Mouse (Mus musculus): ENCODE data around the gene Rhpn2. TPM values are rescaled to one million over a fixed set of nuclear protein-coding genes. Genes with fewer than 3 reads are reported as not detected.

The Rhpn2 gene
- polyA plus RNA-seq, 1 experiment from 2014 or later = 3.8 TPM

GRCm38 (mm10) chr7:35388694-35389093 is 54.7 kb downstream of the Rhpn2 start:
- Histone ChIP-seq H3K9me3 (ENCODE audit: control insufficient read depth, low read length) (no peaks in the 10 kb centered on the region), H3K9ac (ENCODE audit: low read depth, low read length) (no peak overlapping the region), H3K4me2 (ENCODE audit: low read depth, low read length) (no peak overlapping the region), H3K36me3 (ENCODE audit: control insufficient read depth, insufficient read depth, low read length) (0 out of 2 replicates have a peak, but pooled peaks cover 7% of the 10 kb centered on the region), H3K27ac (replicated peaks; ENCODE audit: low read depth, low read length) (no peak overlapping the region), H3K4me1 (ENCODE audit: control insufficient read depth, insufficient read depth, low read length) (no peaks in the 10 kb centered on the region), H3K4me3 (ENCODE audit: low read depth, low read length) (no peak overlapping the region), H3K27me3 (replicated peaks; ENCODE audit: control insufficient read depth, insufficient read depth, low read length) (no peaks in the 10 kb centered on the region)
- ATAC-seq (ENCODE audit: low read depth) (no peak), DNase-seq (ENCODE audit: low spot score) (no peak)
- WGBS = 50% methylated on average over 6 of the region's 6 CpGs

DNA sequence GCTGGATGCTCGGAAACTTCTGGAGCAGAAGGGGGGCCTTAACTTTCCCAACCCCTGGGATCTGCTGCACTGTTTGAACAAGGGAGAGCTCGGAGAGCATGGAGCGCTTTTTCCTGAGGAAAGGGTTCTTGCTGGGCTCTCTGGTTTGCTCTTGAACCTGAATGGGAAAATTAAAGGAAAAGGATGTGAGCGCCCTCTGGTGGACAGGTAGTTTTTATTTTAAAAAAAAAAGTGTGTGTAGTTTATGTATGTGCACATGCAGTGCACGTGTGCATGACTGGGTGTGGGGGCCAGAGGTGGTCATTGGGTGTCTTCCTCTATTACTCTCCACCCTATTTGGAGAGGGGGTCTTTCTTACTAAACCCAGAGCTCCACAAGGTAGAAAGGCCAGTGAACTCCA is 59.0 kb downstream of the Rhpn2 start:
- no peak overlapping the region for H3K4me3 ChIP-seq (ENCODE audit: low read depth, low read length)
- H3K9ac ChIP-seq (ENCODE audit: low read depth, low read length) = no peak overlapping the region
- H3K36me3 ChIP-seq (ENCODE audit: control insufficient read depth, insufficient read depth, low read length) = 0 out of 2 replicates have a peak, but pooled peaks cover 7% of the 10 kb centered on the region
- DNase-seq (ENCODE audit: low spot score) (no peak), ATAC-seq (ENCODE audit: low read depth) (no peak)
- peaks cover 10% of the 10 kb centered on the region; the same call in 1 of the 2 replicates for H3K4me1 ChIP-seq (ENCODE audit: control insufficient read depth, insufficient read depth, low read length)
- H3K9me3 ChIP-seq (ENCODE audit: control insufficient read depth, low read length) = no peaks in the 10 kb centered on the region
- no peak overlapping the region for H3K4me2 ChIP-seq (ENCODE audit: low read depth, low read length)
- WGBS = 57% methylated on average over 5 of the region's 5 CpGs
- no peak overlapping the region for H3K27ac ChIP-seq (replicated peaks; ENCODE audit: low read depth, low read length)
- no peaks in the 10 kb centered on the region for H3K27me3 ChIP-seq (replicated peaks; ENCODE audit: control insufficient read depth, insufficient read depth, low read length)

DNA sequence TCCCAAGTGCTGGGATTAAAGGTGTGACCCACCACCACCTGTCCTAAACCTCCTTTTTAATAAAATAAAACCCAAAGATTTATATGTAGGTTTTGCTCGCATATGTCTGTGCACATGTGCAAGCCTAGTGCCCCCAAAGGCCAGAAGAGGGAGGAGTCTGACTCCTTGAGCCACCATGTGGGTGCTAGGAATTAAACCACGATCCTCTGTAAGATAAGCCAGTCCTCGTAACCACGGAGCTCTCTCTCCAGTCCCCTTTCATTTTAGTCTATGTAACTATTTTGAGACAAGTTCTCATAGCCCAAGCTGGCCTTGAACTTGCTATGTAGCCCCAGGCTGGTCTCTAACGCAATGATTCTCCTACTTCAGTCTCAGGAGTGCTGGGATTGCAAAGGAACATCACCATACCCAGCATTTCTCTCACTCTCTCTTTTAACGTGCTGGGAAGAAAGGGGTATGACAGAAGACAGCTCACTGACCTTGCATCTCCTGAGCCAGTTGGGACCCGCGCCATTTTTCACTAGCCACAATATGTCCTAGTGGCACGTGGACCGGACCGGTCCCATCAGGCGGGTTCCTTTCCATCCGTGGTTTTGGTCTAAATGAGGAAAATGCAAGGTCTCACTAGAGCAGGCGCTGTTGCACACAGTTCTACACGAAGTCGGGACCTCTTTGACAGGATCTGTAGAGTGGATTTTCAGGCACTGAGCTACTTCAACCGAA is 61.9 kb downstream of the Rhpn2 start:
- Histone ChIP-seq H3K4me2 (ENCODE audit: low read depth, low read length) (peak overlapping the region; percentile 82), H3K9me3 (ENCODE audit: control insufficient read depth, low read length) (no peaks in the 10 kb centered on the region), H3K4me1 (ENCODE audit: control insufficient read depth, insufficient read depth, low read length) (peaks cover 10% of the 10 kb centered on the region; the same call in 1 of the 2 replicates), H3K27me3 (replicated peaks; ENCODE audit: control insufficient read depth, insufficient read depth, low read length) (no peaks in the 10 kb centered on the region), H3K36me3 (ENCODE audit: control insufficient read depth, insufficient read depth, low read length) (peaks cover 28% of the 10 kb centered on the region), H3K9ac (ENCODE audit: low read depth, low read length) (peak overlapping the region; percentile 63), H3K4me3 (ENCODE audit: low read depth, low read length) (peak overlapping the region; percentile 65), H3K27ac (replicated peaks; ENCODE audit: low read depth, low read length) (no peak overlapping the region)
- no peak for DNase-seq (ENCODE audit: low spot score)
- ATAC-seq (ENCODE audit: low read depth) = no peak
- WGBS = 13% methylated on average over 17 of the region's 17 CpGs

GRCm38 (mm10) chr7:35396542-35397168 is 62.7 kb downstream of the Rhpn2 start, which contains the start of the genes Faap24 and Cep89:
Gene Faap24, minus strand, starts transcription at chr7:35396836.
Gene Cep89, plus strand, starts transcription at chr7:35397035.
- Histone ChIP-seq H3K4me1 (ENCODE audit: control insufficient read depth, insufficient read depth, low read length) (peaks cover 10% of the 10 kb centered on the region; the same call in 1 of the 2 replicates), H3K9ac (ENCODE audit: low read depth, low read length) (peak within 1 kb of the TSS; percentile 71), H3K4me3 (ENCODE audit: low read depth, low read length) (peak within 1 kb of the TSS; percentile 65), H3K9me3 (ENCODE audit: control insufficient read depth, low read length) (no peaks in the 10 kb centered on the region), H3K27me3 (replicated peaks; ENCODE audit: control insufficient read depth, insufficient read depth, low read length) (no peaks in the 10 kb centered on the region), H3K36me3 (ENCODE audit: control insufficient read depth, insufficient read depth, low read length) (peaks cover 33% of the 10 kb centered on the region), H3K27ac (replicated peaks; ENCODE audit: low read depth, low read length) (no peak within 1 kb of the TSS; the same call in 1 of the 2 replicates), H3K4me2 (ENCODE audit: low read depth, low read length) (peak within 1 kb of the TSS; percentile 82)
- WGBS = under 1% methylated on average over 28 of the region's 28 CpGs
- ATAC-seq (ENCODE audit: low read depth) = peak; percentile 98
- peak; percentile 99 for DNase-seq (ENCODE audit: low spot score)

DNA sequence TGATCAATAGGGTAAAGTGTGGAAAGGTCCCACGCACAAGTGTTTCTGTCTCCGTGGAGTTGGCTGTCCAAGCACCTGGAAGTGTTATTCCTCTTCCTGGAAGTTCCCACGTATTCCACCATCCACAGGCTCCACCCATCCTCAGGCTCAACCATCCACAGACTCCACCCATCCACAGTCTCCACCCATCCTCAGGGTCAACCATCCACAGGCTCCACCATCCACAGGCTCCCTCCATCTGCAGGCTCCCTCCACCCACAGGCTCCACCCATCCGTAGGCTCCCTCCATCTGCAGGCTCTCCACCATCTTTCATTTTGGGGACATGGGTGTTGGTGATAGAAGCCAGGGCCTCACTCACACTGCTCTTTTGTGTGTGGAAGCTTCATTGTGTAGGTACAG is 67.2 kb downstream of the Rhpn2 start:
- Histone ChIP-seq H3K4me3 (ENCODE audit: low read depth, low read length) (no peak overlapping the region), H3K9me3 (ENCODE audit: control insufficient read depth, low read length) (no peaks in the 10 kb centered on the region), H3K4me1 (ENCODE audit: control insufficient read depth, insufficient read depth, low read length) (peaks cover 6% of the 10 kb centered on the region; the same call in 1 of the 2 replicates), H3K27me3 (replicated peaks; ENCODE audit: control insufficient read depth, insufficient read depth, low read length) (no peaks in the 10 kb centered on the region), H3K27ac (replicated peaks; ENCODE audit: low read depth, low read length) (no peak overlapping the region), H3K36me3 (ENCODE audit: control insufficient read depth, insufficient read depth, low read length) (peaks cover 70% of the 10 kb centered on the region), H3K9ac (ENCODE audit: low read depth, low read length) (no peak overlapping the region), H3K4me2 (ENCODE audit: low read depth, low read length) (no peak overlapping the region)
- WGBS = 88% methylated on average over 4 of the region's 4 CpGs
- no peak for DNase-seq (ENCODE audit: low spot score)
- no peak for ATAC-seq (ENCODE audit: low read depth)

DNA sequence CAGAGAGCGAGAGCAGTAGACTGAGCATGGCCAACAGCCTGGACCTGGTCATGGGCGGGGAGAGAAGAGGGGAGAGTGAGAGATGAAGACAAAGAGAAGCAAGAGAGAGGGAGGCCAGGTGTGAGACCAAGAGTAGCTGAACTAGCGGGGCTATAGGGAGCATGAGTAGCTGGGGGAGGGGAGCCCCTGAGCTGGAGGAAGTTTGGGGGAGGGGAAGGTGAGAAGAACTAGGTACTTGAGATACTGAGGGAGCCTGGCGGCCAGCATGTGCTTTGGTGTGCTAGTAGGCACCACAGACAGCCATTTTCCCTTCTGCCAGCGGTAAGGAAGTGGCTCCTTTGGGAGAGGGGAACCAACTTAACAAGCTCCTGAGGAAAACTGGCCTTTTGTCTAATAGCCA is 81.3 kb downstream of the Rhpn2 start:
- Histone ChIP-seq H3K27me3 (replicated peaks; ENCODE audit: control insufficient read depth, insufficient read depth, low read length) (no peaks in the 10 kb centered on the region), H3K36me3 (ENCODE audit: control insufficient read depth, insufficient read depth, low read length) (peaks cover 52% of the 10 kb centered on the region), H3K9me3 (ENCODE audit: control insufficient read depth, low read length) (no peaks in the 10 kb centered on the region), H3K27ac (replicated peaks; ENCODE audit: low read depth, low read length) (no peak overlapping the region; the same call in 1 of the 2 replicates), H3K4me3 (ENCODE audit: low read depth, low read length) (no peak overlapping the region), H3K4me1 (ENCODE audit: control insufficient read depth, insufficient read depth, low read length) (no peaks in the 10 kb centered on the region), H3K9ac (ENCODE audit: low read depth, low read length) (no peak overlapping the region), H3K4me2 (ENCODE audit: low read depth, low read length) (no peak overlapping the region)
- 77% methylated on average over 5 of the region's 5 CpGs for WGBS
- ATAC-seq (ENCODE audit: low read depth) (no peak), DNase-seq (ENCODE audit: low spot score) (peak; percentile 3)

GRCm38 (mm10) chr7:35415801-35416653 is 82.1 kb downstream of the Rhpn2 start:
- Histone ChIP-seq H3K4me2 (ENCODE audit: low read depth, low read length) (no peak overlapping the region), H3K4me1 (ENCODE audit: control insufficient read depth, insufficient read depth, low read length) (no peaks in the 10 kb centered on the region), H3K27ac (replicated peaks; ENCODE audit: low read depth, low read length) (no peak overlapping the region), H3K9me3 (ENCODE audit: control insufficient read depth, low read length) (no peaks in the 10 kb centered on the region), H3K4me3 (ENCODE audit: low read depth, low read length) (no peak overlapping the region), H3K9ac (ENCODE audit: low read depth, low read length) (no peak overlapping the region), H3K27me3 (replicated peaks; ENCODE audit: control insufficient read depth, insufficient read depth, low read length) (no peaks in the 10 kb centered on the region), H3K36me3 (ENCODE audit: control insufficient read depth, insufficient read depth, low read length) (peaks cover 50% of the 10 kb centered on the region)
- ATAC-seq (ENCODE audit: low read depth) (no peak), DNase-seq (ENCODE audit: low spot score) (no peak)
- WGBS = 78% methylated on average over 9 of the region's 9 CpGs

DNA sequence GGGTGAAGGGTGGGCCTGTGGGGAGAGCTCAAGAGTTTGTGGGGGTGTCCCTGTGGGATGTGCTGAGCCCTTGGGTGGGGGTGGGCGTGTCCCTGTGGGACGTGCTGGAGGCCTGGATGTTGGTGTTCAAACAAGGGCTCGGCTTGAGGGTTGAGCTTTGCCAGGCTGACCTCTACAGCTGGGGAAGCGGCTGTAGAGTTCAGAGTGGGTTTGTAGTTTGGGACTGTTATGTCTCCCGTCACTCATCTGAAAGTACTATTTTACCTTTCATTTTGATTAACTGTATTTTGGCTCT is 82.6 kb downstream of the Rhpn2 start:
- no peaks in the 10 kb centered on the region for H3K27me3 ChIP-seq (replicated peaks; ENCODE audit: control insufficient read depth, insufficient read depth, low read length)
- DNase-seq (ENCODE audit: low spot score) (no peak), ATAC-seq (ENCODE audit: low read depth) (no peak)
- H3K36me3 ChIP-seq (ENCODE audit: control insufficient read depth, insufficient read depth, low read length) = peaks cover 50% of the 10 kb centered on the region
- 96% methylated on average over 4 of the region's 5 CpGs for WGBS
- no peak overlapping the region for H3K27ac ChIP-seq (replicated peaks; ENCODE audit: low read depth, low read length)
- H3K9ac ChIP-seq (ENCODE audit: low read depth, low read length) = no peak overlapping the region
- no peak overlapping the region for H3K4me2 ChIP-seq (ENCODE audit: low read depth, low read length)
- no peaks in the 10 kb centered on the region for H3K4me1 ChIP-seq (ENCODE audit: control insufficient read depth, insufficient read depth, low read length)
- H3K9me3 ChIP-seq (ENCODE audit: control insufficient read depth, low read length) = no peaks in the 10 kb centered on the region
- H3K4me3 ChIP-seq (ENCODE audit: low read depth, low read length) = no peak overlapping the region

Data from embryonic facial prominence, embryonic 14.5 days (tissue).